Mouse (Mus musculus) cortical plate, adult 2 months (tissue): Measurements from ENCODE around the gene Olfr45.

ENCODE experiments used
- CTCF ChIP-seq: fragments of 200-500 bp; IDR thresholded peaks from 2 replicates; pipeline ENCODE4 v1.5.1; 2011; ENCODE audit warnings: mild to moderate bottlenecking, control low read depth, low read length; ENCODE audit not compliant: insufficient read depth; ENCODE audit errors: extremely low read depth
- POLR2A ChIP-seq: fragments of 200-500 bp; IDR thresholded peaks from 2 replicates; pipeline ENCODE4 v1.6.1; 2011; ENCODE audit warnings: mild to moderate bottlenecking, low read length, control low read depth; ENCODE audit not compliant: insufficient read depth; ENCODE audit errors: extremely low read depth

DNA sequence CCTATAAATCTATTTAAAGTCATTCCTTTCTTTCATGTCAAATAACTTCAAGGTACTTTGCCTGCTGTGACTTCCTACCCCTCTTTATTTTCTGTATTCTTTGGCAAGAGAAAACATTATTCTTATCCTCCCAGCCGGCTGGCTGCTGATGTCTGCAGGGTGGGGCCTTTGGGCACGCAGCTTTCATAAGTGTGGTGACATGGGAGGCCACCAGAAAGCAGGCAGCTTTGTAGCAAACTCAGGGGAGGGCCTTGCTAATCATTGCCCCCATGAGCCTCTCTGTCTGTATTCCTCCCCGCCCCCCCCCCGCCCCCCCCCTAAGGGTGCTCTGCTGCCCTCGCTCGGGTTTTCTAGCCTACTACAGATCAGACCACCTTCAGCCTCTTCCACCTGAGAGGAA is 5.9 kb upstream of the Olfr45 start:
- TF ChIP-seq POLR2A (no peak), CTCF (no peak)
